Comparison of ENCODE assay signal across 23 mouse cellular contexts in genomic region chr17:30112555-30113305, GRCm38 (mm10).
DNase-seq lines count a peak whose midpoint lies in the region; ATAC-seq lines count a peak whose summit lies in the region.
"Had no signal": no experiment of that assay in that cellular context is flagged by ENCODE, and none has a peak within 500 bp of the region (broad histone marks: within the 10 kb centered on the region; RNA-seq: fewer than 3 reads in every experiment).

No protein-coding gene starts in this region.

- H3K36me3 ChIP-seq in splenic B cell, adult 2 months (ENCODE audit: control insufficient read depth, insufficient read depth, low read length, poor library complexity, severe bottlenecking), result peaks cover 1% of the 10 kb centered on the region; the same call in 1 of the 2 replicates
- no peaks in the 10 kb centered on the region for H3K36me3 ChIP-seq in hindbrain, embryonic 14.5 days (replicated peaks; ENCODE audit: control insufficient read depth, insufficient read depth)
- H3K36me3 ChIP-seq: limb, embryonic 15.5 days had no signal

- H3K27ac ChIP-seq in hindbrain, embryonic 14.5 days, result no peak overlapping the region
- H3K27ac ChIP-seq: embryonic facial prominence, embryonic 15.5 days; hindbrain, postnatal 0 days; kidney, postnatal 0 days; limb, embryonic 15.5 days had no signal

- H3K27me3 ChIP-seq in splenic B cell, adult 2 months (ENCODE audit: control insufficient read depth, insufficient read depth, low read length, poor library complexity, severe bottlenecking), result no peaks in the 10 kb centered on the region
- no peaks in the 10 kb centered on the region for H3K27me3 ChIP-seq in hindbrain, embryonic 14.5 days (ENCODE audit: control insufficient read depth, insufficient read depth, low read length)
- H3K27me3 ChIP-seq: embryonic facial prominence, embryonic 15.5 days; limb, embryonic 15.5 days had no signal

- no peak overlapping the region for H3K4me3 ChIP-seq in hindbrain, embryonic 14.5 days (replicated peaks; ENCODE audit: low read length)
- H3K4me3 ChIP-seq: embryonic facial prominence, embryonic 15.5 days; limb, embryonic 15.5 days had no signal

- H3K4me1 ChIP-seq in hindbrain, embryonic 14.5 days (replicated peaks; ENCODE audit: control insufficient read depth, insufficient read depth, low read length), result peaks cover 30% of the 10 kb centered on the region
- H3K4me1 ChIP-seq: embryonic facial prominence, embryonic 15.5 days had no signal

- WGBS in hindbrain, embryonic 14.5 days, result 80% methylated on average over 7 of the region's 7 CpGs

- ATAC-seq in hematopoietic stem cell, adult 5-6 weeks (replicated peaks in 1 of 2; ENCODE audit: insufficient read depth in 1 of 2, low FRiP score in 2 of 2, low TSS enrichment in 1 of 2, low read depth in 1 of 2, poor library complexity in 2 of 2, severe bottlenecking in 2 of 2), result peak; percentile 7 to 36; a peak in 1 of 4 replicates
- no peak for ATAC-seq in inflammation-experienced regulatory T-cells, adult 6 months
- ATAC-seq in hindbrain, embryonic 14.5 days (ENCODE audit: low FRiP score), result no peak
- ATAC-seq: CD4-positive, CD25-positive, alpha-beta regulatory T cell, adult 4 months; hindbrain, postnatal 0 days; lung, postnatal 0 days had no signal

- DNase-seq in thymus, postnatal 0 days (ENCODE audit: low spot score), result peak; percentile 4
- no peak for DNase-seq in thymus, adult 18-20 months
- peak; percentile 28 for DNase-seq in ZHBTc4 (ENCODE audit: low read depth, low spot score)
- peak; percentile 25 for DNase-seq in splenic B cell, adult 2 months (ENCODE audit: low read depth, low spot score)
- no peak for DNase-seq in hindbrain, embryonic 14.5 days (ENCODE audit: low spot score)
- DNase-seq in spleen, postnatal 4 days (ENCODE audit: low spot score in 2 of 2), result no peak
- DNase-seq: adrenal gland, adult 8-10 months; cerebellum, postnatal 10 days; embryo, embryonic 11 days; gastrocnemius, postnatal 10 days; heart, adult 18-20 months; heart, postnatal 4 days; kidney, adult 18-20 months; layer of hippocampus, postnatal 36 days; thymus, postnatal 4 days had no signal

- H3K9ac ChIP-seq in hindbrain, embryonic 14.5 days, result no peak overlapping the region
- H3K9ac ChIP-seq: embryonic facial prominence, embryonic 15.5 days; limb, embryonic 15.5 days had no signal

- H3K9me3 ChIP-seq in hindbrain, embryonic 14.5 days (ENCODE audit: control insufficient read depth, low read length), result no peaks in the 10 kb centered on the region
- H3K9me3 ChIP-seq: embryonic facial prominence, embryonic 15.5 days; limb, embryonic 15.5 days had no signal

- no peak overlapping the region for H3K4me2 ChIP-seq in hindbrain, embryonic 14.5 days (replicated peaks)
- H3K4me2 ChIP-seq: embryonic facial prominence, embryonic 15.5 days; limb, embryonic 15.5 days had no signal

Comparison
In these comparisons a context has a peak if more than half of its experiments do, and no peak if none do; other contexts are left out.
1. DNase-seq: peak in thymus, postnatal 0 days (single experiment), ZHBTc4 (single experiment) and splenic B cell, adult 2 months (single experiment); none in thymus, adult 18-20 months (0 of 2), hindbrain, embryonic 14.5 days (single experiment) and spleen, postnatal 4 days (0 of 2).
2. ATAC-seq: peak in hematopoietic stem cell, adult 5-6 weeks (2 of 2); none in inflammation-experienced regulatory T-cells, adult 6 months (single experiment) and hindbrain, embryonic 14.5 days (single experiment).